In genomic region chr8:94779534-94780294, GRCm38 (mm10) we compare ENCODE assay signal across 1 mouse cellular context.
TF ChIP-seq lines count a peak whose summit lies in the region.

No protein-coding gene starts in this region.

TF ChIP-seq in CH12.LX, 34 proteins besides CTCF, POLR2A, EP300 and RAD21:
- no peak for TF ChIP-seq JUN (IDR thresholded peaks at IDR 0.05; ENCODE audit: insufficient read depth, low read depth, low read length)
- no peak for TF ChIP-seq MYC (IDR thresholded peaks at IDR 0.05; ENCODE audit: low read depth, low read length)
- peak; percentile 64 for TF ChIP-seq ETS1 (conservative IDR thresholded peaks at IDR 0.05; ENCODE audit: low read depth, low read length)
- TF ChIP-seq PAX5 (IDR thresholded peaks at IDR 0.05; ENCODE audit: low read length), result no peak
- no peak; the same call in 1 of the 2 replicates for TF ChIP-seq TBP (conservative IDR thresholded peaks at IDR 0.05; ENCODE audit: low read depth, low read length)
- TF ChIP-seq UBTF (IDR thresholded peaks at IDR 0.05; ENCODE audit: low read depth, low read length), result no peak
- peak; percentile 86 for TF ChIP-seq POLR2AphosphoS2 (IDR thresholded peaks at IDR 0.05; ENCODE audit: low read depth, low read length)
- peak; percentile 81 for TF ChIP-seq IRF4 (IDR thresholded peaks at IDR 0.05; ENCODE audit: low read depth, low read length)
- TF ChIP-seq MAZ (IDR thresholded peaks at IDR 0.05; ENCODE audit: low read depth, low read length), result peak; percentile 6
- TF ChIP-seq CHD2 (IDR thresholded peaks at IDR 0.05; ENCODE audit: low read length), result 0 out of 2 replicates have a peak, but pooled peaks have one; percentile 8
- TF ChIP-seq ZMIZ1 (IDR thresholded peaks at IDR 0.05; ENCODE audit: low read depth, low read length), result peak; percentile 66
- peak; percentile 70 for TF ChIP-seq MEF2A (IDR thresholded peaks at IDR 0.05; ENCODE audit: borderline replicate concordance, low read depth, low read length)
- peak; percentile 49; the same call in 1 of the 2 replicates for TF ChIP-seq CHD1 (IDR thresholded peaks at IDR 0.05; ENCODE audit: low read depth, low read length)
- 0 out of 2 replicates have a peak, but pooled peaks have one; percentile 1 for TF ChIP-seq SMC3 (IDR thresholded peaks at IDR 0.05; ENCODE audit: low read depth, low read length)
- no peak for TF ChIP-seq ZKSCAN1 (IDR thresholded peaks at IDR 0.05; ENCODE audit: borderline replicate concordance, low read depth, low read length)
- TF ChIP-seq JUND (conservative IDR thresholded peaks at IDR 0.05; ENCODE audit: low read depth, low read length), result no peak
- peak; percentile 39; the same call in 1 of the 2 replicates for TF ChIP-seq BHLHE40 (IDR thresholded peaks at IDR 0.05; ENCODE audit: low read depth, low read length)
- peak; percentile 34; the same call in 1 of the 2 replicates for TF ChIP-seq USF2 (conservative IDR thresholded peaks at IDR 0.05; ENCODE audit: low read depth, low read length)
- no peak for TF ChIP-seq ZC3H11A (IDR thresholded peaks at IDR 0.05; ENCODE audit: low read depth, low read length)
- no peak; the same call in none of the 2 replicates for TF ChIP-seq ELF1 (IDR thresholded peaks at IDR 0.05; ENCODE audit: low read depth, low read length)
- TF ChIP-seq MAX (IDR thresholded peaks at IDR 0.05; ENCODE audit: low read length), result peak; percentile 71; the same call in 1 of the 2 replicates
- peak; percentile 85 for TF ChIP-seq TCF12 (IDR thresholded peaks at IDR 0.05; ENCODE audit: low read depth, low read length)
